Mouse (Mus musculus) neural tube, embryonic 12.5 days (tissue): Measurements from ENCODE around the gene Fer. TPM values are rescaled to one million over a fixed set of nuclear protein-coding genes. Genes with fewer than 3 reads are reported as not detected.
"Not testable (repeated sequence)": the region's sequence is repeated elsewhere in the genome, so short reads cannot be mapped to it uniquely, and the experiment has no call there.

Source experiments
- ATAC-seq: fragments of 200-750 bp; cut with Nextera tagmentation; 2 replicates; pipeline ENCODE4 v1.8.0; 2017; ENCODE audit warnings: low read depth, mild to moderate bottlenecking, moderate TSS enrichment, moderate library complexity; ENCODE audit not compliant: low FRiP score
- H3K27ac ChIP-seq: fragments of 300-500 bp; sonication (generic); 2 replicates; pipeline ENCODE4 v1.5.1; 2016
- H3K27me3 ChIP-seq: fragments of 300-500 bp; sonication (generic); replicated peaks from 2 replicates; pipeline ENCODE4 v1.6.1; 2016; ENCODE audit warnings: mild to moderate bottlenecking
- H3K36me3 ChIP-seq: fragments of 300-500 bp; sonication (generic); 2 replicates; pipeline ENCODE4 v1.6.1; 2016; ENCODE audit warnings: mild to moderate bottlenecking
- H3K4me1 ChIP-seq: fragments of 300-500 bp; sonication (generic); 2 replicates; pipeline ENCODE4 v1.6.1; 2016
- H3K4me2 ChIP-seq: fragments of 300-500 bp; sonication (generic); replicated peaks from 2 replicates; pipeline ENCODE4 v1.6.1; 2016; ENCODE audit warnings: mild to moderate bottlenecking
- H3K4me3 ChIP-seq: fragments of 300-500 bp; sonication (generic); 2 replicates; pipeline ENCODE4 v1.5.1; 2016
- H3K9ac ChIP-seq: fragments of 300-500 bp; sonication (generic); 2 replicates; pipeline ENCODE4 v1.6.1; 2016; ENCODE audit warnings: mild to moderate bottlenecking
- H3K9me3 ChIP-seq: fragments of 300-500 bp; sonication (generic); 2 replicates; pipeline ENCODE4 v1.6.1; 2016; ENCODE audit warnings: mild to moderate bottlenecking
- WGBS: fragments of 180-500 bp; shearing (Covaris S2); methylation state at CpG from one replicate; pipeline ENCODE4 v1.1.7; 2016; 5-methylcytosine and 5-hydroxymethylcytosine counted together
- polyA plus RNA-seq: library from polyadenylated mRNA; unstranded; fragments of >200 nt; fragmentation: Nextera tagmentation; extraction: Ambion mirVana; gene quantifications from 2 replicates; pipeline ENCODE4 v1.2.1, GENCODE M21; 2016

Fer gene
- polyA plus RNA-seq, 1 experiment from 2014 or later: 32.7 TPM

DNA sequence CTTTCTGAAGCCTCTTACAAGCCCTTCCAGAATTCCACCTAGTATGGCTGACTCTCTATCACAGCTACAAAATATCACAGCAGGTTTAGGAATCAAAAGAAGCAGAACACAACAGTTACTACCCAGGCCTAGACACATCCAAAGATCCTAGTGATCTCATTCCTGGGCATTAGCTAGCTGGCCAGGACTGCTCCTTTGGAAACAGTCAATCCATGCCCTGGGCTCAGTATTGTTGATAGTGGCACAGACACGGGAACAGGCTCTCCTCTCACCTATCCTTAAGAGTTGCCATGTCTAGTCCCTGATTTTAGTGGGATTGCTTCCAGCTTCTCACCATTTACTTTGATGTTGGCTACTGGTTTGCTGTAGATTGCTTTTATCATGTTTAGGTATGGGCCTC, 20.6 kb upstream of the Fer start:
- Histone ChIP-seq H3K36me3 (no peaks in the 10 kb centered on the region), H3K9ac (no peak overlapping the region), H3K9me3 (no peaks in the 10 kb centered on the region), H3K4me3 (no peak overlapping the region), H3K4me2 (no peak overlapping the region), H3K27me3 (no peaks in the 10 kb centered on the region), H3K27ac (no peak overlapping the region), H3K4me1 (no peaks in the 10 kb centered on the region)
- 89% methylated on average over 1 of the region's 1 CpGs for WGBS
- ATAC-seq: no peak

DNA sequence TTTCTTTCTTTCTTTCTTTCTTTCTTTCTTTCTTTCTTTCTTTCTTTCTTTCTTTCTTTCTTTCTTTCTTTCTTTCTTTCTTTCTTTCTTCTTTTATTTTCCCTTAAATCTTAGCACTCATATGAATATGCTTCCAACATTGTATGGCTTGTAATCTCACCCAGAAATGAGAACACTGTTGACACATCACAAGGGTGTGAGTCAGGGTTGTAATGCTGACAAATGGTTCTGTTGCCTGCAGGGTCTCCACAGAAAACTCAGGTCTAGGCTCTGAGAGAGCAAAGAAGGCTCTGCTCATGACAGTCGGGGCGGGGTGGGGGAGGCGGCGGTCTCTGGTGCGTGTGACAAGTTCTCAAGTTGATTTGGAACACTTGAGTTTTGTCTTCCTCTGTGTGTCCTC, 17.9 kb upstream of the Fer start:
- H3K4me3 ChIP-seq: no peak overlapping the region
- WGBS: 82% methylated on average over 5 of the region's 5 CpGs
- no peak overlapping the region for H3K27ac ChIP-seq
- ATAC-seq: no peak
- no peaks in the 10 kb centered on the region for H3K4me1 ChIP-seq
- no peaks in the 10 kb centered on the region for H3K9me3 ChIP-seq
- no peaks in the 10 kb centered on the region for H3K36me3 ChIP-seq
- no peak overlapping the region for H3K4me2 ChIP-seq
- no peaks in the 10 kb centered on the region for H3K27me3 ChIP-seq
- H3K9ac ChIP-seq: no peak overlapping the region

DNA sequence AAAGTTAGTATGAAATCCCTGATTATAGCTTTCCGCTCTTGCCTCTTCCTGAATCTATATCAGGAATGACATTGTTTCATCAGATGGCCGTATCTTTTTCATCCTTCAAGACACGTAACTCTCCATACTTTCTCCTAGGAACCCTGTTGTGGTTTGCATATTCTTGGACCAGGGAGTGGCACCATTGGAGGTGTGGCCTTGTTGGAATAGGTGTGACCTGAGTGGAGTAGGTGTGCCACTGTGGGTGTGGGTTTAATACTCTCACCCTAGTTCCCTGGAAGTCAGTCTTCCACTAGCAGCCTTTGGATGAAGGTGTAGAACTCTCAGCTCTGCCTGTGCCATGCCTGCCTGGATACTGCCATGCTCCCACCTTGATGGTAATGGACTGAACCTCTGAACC, 17.1 kb upstream of the Fer start:
- H3K4me3 ChIP-seq, H3K9me3 ChIP-seq, H3K27me3 ChIP-seq, ATAC-seq, H3K27ac ChIP-seq, H3K9ac ChIP-seq, H3K36me3 ChIP-seq, H3K4me2 ChIP-seq, H3K4me1 ChIP-seq: not testable (repeated sequence)
- 94% methylated on average over 3 of the region's 3 CpGs for WGBS

DNA sequence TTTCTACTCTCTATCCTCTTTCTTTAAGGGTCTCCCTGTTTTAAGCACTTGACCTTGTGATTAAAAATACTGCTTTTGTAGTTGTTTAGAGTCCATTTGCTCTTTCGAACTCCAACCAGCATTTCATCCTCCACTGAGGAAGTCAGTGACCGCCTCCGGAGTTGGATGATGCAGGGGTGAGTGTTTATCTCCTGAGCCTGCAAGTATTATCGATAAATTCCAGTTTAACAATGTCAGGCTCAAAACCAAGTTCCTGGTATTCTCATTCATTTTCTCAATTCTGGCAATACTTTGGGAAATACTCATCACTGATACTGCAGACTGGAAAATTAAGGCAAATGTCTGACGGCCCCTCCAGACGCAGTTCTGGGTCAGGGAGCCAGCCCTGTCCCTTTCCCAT, 13.7 kb upstream of the Fer start:
- H3K4me1 ChIP-seq: no peaks in the 10 kb centered on the region
- WGBS: 8% methylated on average over 6 of the region's 6 CpGs
- H3K27ac ChIP-seq: no peak overlapping the region
- peak; percentile 68 for ATAC-seq
- peak overlapping the region; percentile 63 for H3K4me3 ChIP-seq
- no peaks in the 10 kb centered on the region for H3K27me3 ChIP-seq
- H3K4me2 ChIP-seq: peak overlapping the region; percentile 65
- H3K36me3 ChIP-seq: no peaks in the 10 kb centered on the region
- peak overlapping the region; percentile 64 for H3K9ac ChIP-seq
- no peaks in the 10 kb centered on the region for H3K9me3 ChIP-seq

DNA sequence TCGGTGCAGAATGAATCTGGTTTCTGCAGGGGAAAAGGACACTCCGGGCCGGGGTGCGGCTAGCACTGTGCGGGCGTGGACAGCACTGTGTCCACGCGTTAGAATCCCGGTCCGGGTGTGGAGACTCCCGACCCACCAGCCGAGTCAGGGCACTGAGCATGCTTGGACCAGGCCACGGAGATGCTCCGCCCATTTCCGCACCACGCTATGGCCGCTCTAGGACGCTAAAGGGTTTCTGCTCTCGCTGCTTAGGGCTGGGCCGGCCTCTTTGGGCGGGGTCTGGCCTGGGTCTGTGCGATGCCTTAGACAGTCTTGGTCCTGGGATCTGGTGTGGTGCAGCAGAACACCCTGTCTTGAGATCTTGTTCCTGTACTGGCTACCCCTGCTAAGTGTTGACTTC, 13.3 kb upstream of the Fer start:
- Histone ChIP-seq H3K4me2 (peak overlapping the region; percentile 65), H3K4me1 (no peaks in the 10 kb centered on the region), H3K27me3 (no peaks in the 10 kb centered on the region), H3K4me3 (peak overlapping the region; percentile 63), H3K9me3 (no peaks in the 10 kb centered on the region), H3K36me3 (no peaks in the 10 kb centered on the region), H3K9ac (peak overlapping the region; percentile 64), H3K27ac (no peak overlapping the region)
- under 1% methylated on average over 22 of the region's 22 CpGs for WGBS
- peak; percentile 100 for ATAC-seq

DNA sequence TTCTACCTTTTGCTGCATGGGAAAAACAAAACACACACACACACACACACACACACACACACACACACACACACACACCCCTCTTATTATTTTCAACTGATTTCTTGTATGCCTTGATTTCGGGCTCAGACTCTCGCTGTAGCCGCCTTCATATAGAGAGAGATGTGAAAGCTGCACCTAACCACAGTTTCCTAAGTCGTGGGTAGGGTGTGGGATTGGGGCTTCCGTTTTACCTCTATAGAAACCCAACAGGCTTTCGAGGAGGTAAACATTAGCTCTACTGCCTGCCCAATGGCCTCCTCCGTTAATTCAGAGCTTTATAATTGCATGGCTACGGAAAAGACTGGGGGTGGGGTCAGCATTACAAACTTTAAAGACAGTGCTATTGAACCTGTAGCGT, 12.8 kb upstream of the Fer start:
- H3K4me1 ChIP-seq: no peaks in the 10 kb centered on the region
- no peak overlapping the region; the same call in 1 of the 2 replicates for H3K9ac ChIP-seq
- no peak overlapping the region for H3K4me3 ChIP-seq
- H3K36me3 ChIP-seq: no peaks in the 10 kb centered on the region
- 88% methylated on average over 9 of the region's 9 CpGs for WGBS
- H3K9me3 ChIP-seq: no peaks in the 10 kb centered on the region
- no peak overlapping the region for H3K27ac ChIP-seq
- H3K4me2 ChIP-seq: peak overlapping the region; percentile 65
- ATAC-seq: 0 out of 2 replicates have a peak, but pooled peaks have one; percentile 1
- H3K27me3 ChIP-seq: no peaks in the 10 kb centered on the region

DNA sequence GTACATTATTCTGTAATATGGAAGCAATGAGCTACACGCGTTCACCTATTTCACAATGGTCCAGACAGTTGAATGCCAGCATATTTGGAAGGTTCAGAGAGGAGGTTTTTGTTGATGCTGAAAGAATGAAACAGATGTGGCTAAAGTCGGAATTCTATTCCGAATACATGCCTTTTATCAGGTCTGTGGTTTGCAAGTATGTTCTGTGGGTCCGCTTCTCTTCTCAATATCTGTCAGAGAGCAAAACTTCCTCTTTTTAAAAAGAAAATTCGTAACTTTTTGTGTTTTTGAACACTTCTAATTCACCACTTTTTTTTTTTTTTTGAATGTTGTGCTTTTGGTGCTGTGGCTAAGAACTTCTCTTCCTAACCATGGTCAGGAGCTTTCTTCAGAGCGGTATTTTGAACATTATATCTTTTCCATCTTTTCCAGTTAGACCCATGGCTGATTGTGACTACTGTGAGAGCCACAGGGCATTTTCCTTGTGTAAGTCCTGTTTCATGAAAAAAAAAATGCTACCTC, 5.8 kb upstream of the Fer start:
- Histone ChIP-seq H3K27ac (no peak overlapping the region), H3K4me2 (no peak overlapping the region), H3K4me1 (no peaks in the 10 kb centered on the region), H3K4me3 (no peak overlapping the region), H3K9ac (no peak overlapping the region), H3K27me3 (no peaks in the 10 kb centered on the region), H3K9me3 (no peaks in the 10 kb centered on the region), H3K36me3 (no peaks in the 10 kb centered on the region)
- WGBS: 88% methylated on average over 7 of the region's 7 CpGs
- ATAC-seq: no peak

DNA sequence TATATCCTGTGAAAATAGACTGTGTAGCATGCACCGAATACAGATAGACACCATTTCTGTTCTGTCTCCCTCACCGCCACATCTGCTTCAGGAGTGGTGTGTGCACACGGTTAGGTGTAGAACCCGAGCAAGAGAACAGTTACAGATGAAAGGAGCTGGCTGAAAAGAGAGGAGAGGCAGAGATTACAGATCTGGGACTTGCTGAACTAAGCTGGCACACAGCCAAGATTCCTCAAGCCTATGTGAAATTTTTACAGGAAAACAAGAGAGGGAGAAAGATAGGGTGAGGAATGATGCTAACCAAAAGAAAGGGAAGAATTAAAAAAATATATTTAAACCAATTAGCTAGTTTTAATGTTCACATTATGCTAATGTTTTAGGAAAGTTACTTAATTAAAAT, 1.9 kb upstream of the Fer start:
- ATAC-seq: no peak
- H3K36me3 ChIP-seq: no peaks in the 10 kb centered on the region
- H3K4me1 ChIP-seq: peaks cover 5% of the 10 kb centered on the region; the same call in 1 of the 2 replicates
- H3K27me3 ChIP-seq: no peaks in the 10 kb centered on the region
- H3K9ac ChIP-seq: no peak overlapping the region
- H3K4me3 ChIP-seq: no peak overlapping the region
- no peak overlapping the region for H3K4me2 ChIP-seq
- WGBS: 73% methylated on average over 4 of the region's 4 CpGs
- no peak overlapping the region for H3K27ac ChIP-seq
- no peaks in the 10 kb centered on the region for H3K9me3 ChIP-seq

DNA sequence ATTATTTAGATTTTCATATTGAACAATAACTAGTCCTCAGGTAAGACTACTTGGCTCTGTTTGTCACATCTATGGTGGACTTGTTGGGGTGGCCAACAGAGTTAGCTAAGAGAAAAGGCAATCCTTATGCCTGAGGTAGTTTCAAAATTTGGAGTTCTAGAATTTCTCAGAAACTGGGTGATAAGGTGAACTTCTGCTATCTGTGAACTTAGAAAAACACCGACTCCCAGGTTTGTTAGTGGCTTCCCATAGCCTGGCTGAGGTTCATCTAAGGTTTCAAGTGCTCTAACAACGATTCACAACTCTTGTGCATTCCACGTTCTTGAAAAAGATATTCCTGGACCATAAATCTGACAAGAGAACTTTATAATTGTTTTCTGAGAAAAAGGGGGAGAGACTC, 463 bp upstream of the Fer start:
- Histone ChIP-seq H3K4me3 (no peak overlapping the region), H3K36me3 (no peaks in the 10 kb centered on the region), H3K4me1 (peaks cover 5% of the 10 kb centered on the region; the same call in 1 of the 2 replicates), H3K27me3 (no peaks in the 10 kb centered on the region), H3K27ac (no peak overlapping the region), H3K9ac (no peak overlapping the region), H3K9me3 (no peaks in the 10 kb centered on the region), H3K4me2 (peak overlapping the region; percentile 90; the same call in 1 of the 2 replicates)
- WGBS: 55% methylated on average over 3 of the region's 3 CpGs
- no peak for ATAC-seq

DNA sequence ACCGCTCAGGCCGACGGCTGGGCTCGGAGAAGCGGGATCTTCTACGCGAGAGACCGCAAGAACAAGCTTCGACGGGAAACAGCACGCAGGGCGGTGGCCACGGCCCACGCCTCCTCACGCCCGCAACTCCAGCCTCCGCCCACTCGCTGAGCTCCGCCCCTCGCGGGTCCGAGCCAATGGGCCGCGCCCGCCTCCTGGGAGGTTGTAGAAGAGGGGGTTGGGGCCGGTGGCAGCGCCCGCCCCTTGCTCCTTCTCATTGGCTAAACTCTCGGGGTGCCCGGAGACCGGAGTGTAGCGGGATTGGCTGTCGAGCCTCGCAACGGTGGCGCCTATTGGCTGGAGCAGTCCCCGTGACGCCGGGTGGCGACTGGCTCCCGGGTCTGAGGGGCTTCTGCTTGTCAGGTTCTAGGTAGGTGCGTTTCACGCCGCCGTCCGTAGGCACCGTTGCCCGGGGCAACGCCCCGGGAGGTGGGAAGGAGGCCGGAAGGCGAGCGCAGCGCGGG, 836 bp downstream of the Fer start, which contains the start of gene A930002H24Rik:
TSS of gene A930002H24Rik (minus strand) at position 145 of the 503 bp plus-strand sequence.
- peak within 1 kb of the TSS; percentile 89 for H3K4me3 ChIP-seq
- ATAC-seq: peak; percentile 99
- H3K27me3 ChIP-seq: no peaks in the 10 kb centered on the region
- peak within 1 kb of the TSS; percentile 90 for H3K4me2 ChIP-seq
- peaks cover 5% of the 10 kb centered on the region; the same call in 1 of the 2 replicates for H3K4me1 ChIP-seq
- H3K36me3 ChIP-seq: no peaks in the 10 kb centered on the region
- peak within 1 kb of the TSS; percentile 79 for H3K27ac ChIP-seq
- H3K9me3 ChIP-seq: no peaks in the 10 kb centered on the region
- WGBS: under 1% methylated on average over 55 of the region's 55 CpGs
- peak within 1 kb of the TSS; percentile 83 for H3K9ac ChIP-seq

DNA sequence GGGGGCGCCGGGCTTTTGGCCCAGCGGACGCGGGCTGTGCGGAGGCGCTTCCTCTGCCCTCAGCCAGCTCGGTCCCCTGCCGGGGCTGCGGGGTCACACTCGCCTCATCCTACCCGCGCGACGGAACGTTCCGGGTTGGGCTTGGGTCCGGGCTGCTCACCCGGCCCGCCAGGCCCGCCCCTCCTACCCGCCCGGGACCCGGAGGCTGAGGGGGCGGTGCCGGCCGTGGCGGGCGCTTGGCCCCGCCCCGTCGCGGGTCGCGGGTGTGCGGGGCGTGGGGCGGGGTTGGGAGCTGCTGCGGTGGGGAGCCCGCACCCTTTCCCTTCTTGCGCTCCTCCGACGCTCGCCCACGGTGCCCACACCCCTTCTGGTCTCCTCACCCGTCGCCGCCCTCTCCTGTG, 1.3 kb downstream of the Fer start:
- Histone ChIP-seq H3K9ac (peak overlapping the region; percentile 83), H3K27me3 (no peaks in the 10 kb centered on the region), H3K27ac (peak overlapping the region; percentile 79), H3K4me1 (peaks cover 5% of the 10 kb centered on the region; the same call in 1 of the 2 replicates), H3K4me2 (peak overlapping the region; percentile 90), H3K9me3 (no peaks in the 10 kb centered on the region), H3K4me3 (peak overlapping the region; percentile 89), H3K36me3 (no peaks in the 10 kb centered on the region)
- WGBS: under 1% methylated on average over 44 of the region's 48 CpGs
- ATAC-seq: peak; percentile 83

DNA sequence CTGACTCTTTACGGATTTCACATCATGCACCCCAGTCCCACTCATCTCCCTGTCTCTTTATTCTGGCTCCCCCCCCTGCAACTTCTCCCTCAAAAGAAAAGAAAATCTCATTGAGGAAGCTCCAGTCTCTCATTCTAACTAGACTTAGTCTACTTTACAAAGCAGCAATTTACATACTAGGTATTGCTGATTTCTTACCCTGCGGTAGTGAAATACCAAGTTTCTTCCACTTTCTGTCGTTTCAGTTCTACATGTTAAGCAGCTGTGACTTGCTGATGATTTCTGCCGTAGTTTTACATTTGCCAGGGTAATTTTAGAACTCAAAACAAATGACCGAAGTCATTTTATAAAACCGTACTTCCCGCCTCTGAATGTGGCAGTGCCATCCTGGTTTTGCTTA, 8.9 kb downstream of the Fer start:
- WGBS: 94% methylated on average over 7 of the region's 7 CpGs
- H3K9ac ChIP-seq: no peak overlapping the region

DNA sequence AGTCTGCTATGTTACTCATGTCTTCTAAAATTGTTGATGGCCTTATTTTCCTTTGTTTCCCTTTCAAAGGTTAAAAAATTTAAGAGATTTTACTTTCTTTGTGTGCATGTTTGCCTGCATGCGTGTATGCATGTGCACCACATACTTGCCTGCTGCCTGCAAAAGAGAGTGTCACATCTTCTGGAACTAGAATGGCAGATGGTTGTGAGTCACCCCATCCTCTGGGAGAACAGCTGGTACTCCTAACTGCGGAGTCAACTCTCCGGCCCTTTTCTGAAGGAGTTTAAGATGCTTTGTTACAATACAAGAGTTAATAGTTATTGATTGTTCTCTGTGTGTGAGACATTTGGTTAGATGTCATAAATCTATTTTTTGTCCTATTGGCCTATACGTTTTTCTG, 16.0 kb downstream of the Fer start:
- Histone ChIP-seq H3K9ac (no peak overlapping the region), H3K4me2 (no peak overlapping the region), H3K4me3 (no peak overlapping the region), H3K36me3 (no peaks in the 10 kb centered on the region), H3K27me3 (no peaks in the 10 kb centered on the region), H3K4me1 (no peaks in the 10 kb centered on the region), H3K27ac (no peak overlapping the region), H3K9me3 (no peaks in the 10 kb centered on the region)
- ATAC-seq: no peak
- 64% methylated on average over 4 of the region's 4 CpGs for WGBS

More for the DNA sequence above, 8.9 kb downstream of the Fer start:
- no peak for ATAC-seq
- Histone ChIP-seq H3K4me2 (no peak overlapping the region), H3K4me3 (no peak overlapping the region), H3K4me1 (no peaks in the 10 kb centered on the region), H3K27ac (no peak overlapping the region), H3K27me3 (no peaks in the 10 kb centered on the region), H3K36me3 (no peaks in the 10 kb centered on the region), H3K9me3 (no peaks in the 10 kb centered on the region)
